Mouse (Mus musculus): ENCODE data around the gene Ccr10. TPM values are rescaled to one million over a fixed set of nuclear protein-coding genes. Genes with fewer than 3 reads are reported as not detected.

The Ccr10 gene
- polyA plus RNA-seq, 1 experiment from 2014 or later: 0.24 TPM

GRCm38 (mm10) chr11:101190913-101191907 is 16.0 kb upstream of the Ccr10 start:
- H3K27me3 ChIP-seq (ENCODE audit: control insufficient read depth, insufficient read depth, low read length): no peaks in the 10 kb centered on the region
- no peak overlapping the region for H3K4me2 ChIP-seq (replicated peaks; ENCODE audit: low read depth, low read length)
- peaks cover 41% of the 10 kb centered on the region for H3K36me3 ChIP-seq (ENCODE audit: control insufficient read depth, insufficient read depth, low read length)
- WGBS: 51% methylated on average over 17 of the region's 17 CpGs
- H3K4me1 ChIP-seq (ENCODE audit: control insufficient read depth, insufficient read depth, low read length): peaks cover 37% of the 10 kb centered on the region
- no peak overlapping the region for H3K4me3 ChIP-seq (ENCODE audit: low read length)
- no peak for ATAC-seq (ENCODE audit: low FRiP score, low TSS enrichment)
- H3K9me3 ChIP-seq (ENCODE audit: control insufficient read depth, low read length): no peaks in the 10 kb centered on the region
- H3K9ac ChIP-seq (ENCODE audit: low read depth, low read length): no peak overlapping the region; the same call in 1 of the 2 replicates
- H3K27ac ChIP-seq (ENCODE audit: low read depth, low read length): peak overlapping the region; percentile 92

- peaks cover 33% of the 10 kb centered on the region for H3K36me3 ChIP-seq (ENCODE audit: control insufficient read depth, insufficient read depth, low read length)
- H3K4me3 ChIP-seq (ENCODE audit: low read length): no peak overlapping the region
- H3K9ac ChIP-seq (ENCODE audit: low read depth, low read length): peak overlapping the region; percentile 40; the same call in 1 of the 2 replicates
- WGBS: 34% methylated on average over 8 of the region's 8 CpGs
- H3K4me1 ChIP-seq (ENCODE audit: control insufficient read depth, insufficient read depth, low read length): peaks cover 37% of the 10 kb centered on the region
- no peaks in the 10 kb centered on the region for H3K27me3 ChIP-seq (ENCODE audit: control insufficient read depth, insufficient read depth, low read length)
- H3K9me3 ChIP-seq (ENCODE audit: control insufficient read depth, low read length): no peaks in the 10 kb centered on the region
- H3K4me2 ChIP-seq (replicated peaks; ENCODE audit: low read depth, low read length): no peak overlapping the region
- ATAC-seq (ENCODE audit: low FRiP score, low TSS enrichment): peak; percentile 40; the same call in 1 of the 2 replicates
- peak overlapping the region; percentile 92 for H3K27ac ChIP-seq (ENCODE audit: low read depth, low read length)
These were observed 15.1 kb upstream of the Ccr10 start for GRCm38 (mm10) chr11:101190181-101190912.

GRCm38 (mm10) chr11:101189495-101190180 is 14.4 kb upstream of the Ccr10 start:
- H3K27ac ChIP-seq (ENCODE audit: low read depth, low read length): peak overlapping the region; percentile 92
- H3K36me3 ChIP-seq (ENCODE audit: control insufficient read depth, insufficient read depth, low read length): peaks cover 31% of the 10 kb centered on the region
- H3K9ac ChIP-seq (ENCODE audit: low read depth, low read length): 0 out of 2 replicates have a peak overlapping the region, but pooled peaks have one; percentile 12
- peaks cover 37% of the 10 kb centered on the region for H3K4me1 ChIP-seq (ENCODE audit: control insufficient read depth, insufficient read depth, low read length)
- WGBS: 10% methylated on average over 6 of the region's 6 CpGs
- H3K9me3 ChIP-seq (ENCODE audit: control insufficient read depth, low read length): no peaks in the 10 kb centered on the region
- H3K4me3 ChIP-seq (ENCODE audit: low read length): no peak overlapping the region
- no peak overlapping the region for H3K4me2 ChIP-seq (replicated peaks; ENCODE audit: low read depth, low read length)
- peak; percentile 85 for ATAC-seq (ENCODE audit: low FRiP score, low TSS enrichment)
- H3K27me3 ChIP-seq (ENCODE audit: control insufficient read depth, insufficient read depth, low read length): no peaks in the 10 kb centered on the region

- Histone ChIP-seq H3K4me2 (replicated peaks; ENCODE audit: low read depth, low read length) (0 out of 2 replicates have a peak overlapping the region, but pooled peaks have one; percentile 8), H3K9me3 (ENCODE audit: control insufficient read depth, low read length) (no peaks in the 10 kb centered on the region), H3K27me3 (ENCODE audit: control insufficient read depth, insufficient read depth, low read length) (no peaks in the 10 kb centered on the region), H3K4me3 (ENCODE audit: low read length) (no peak overlapping the region), H3K36me3 (ENCODE audit: control insufficient read depth, insufficient read depth, low read length) (peaks cover 18% of the 10 kb centered on the region; the same call in 1 of the 2 replicates), H3K27ac (ENCODE audit: low read depth, low read length) (peak overlapping the region; percentile 92), H3K4me1 (ENCODE audit: control insufficient read depth, insufficient read depth, low read length) (peaks cover 37% of the 10 kb centered on the region), H3K9ac (ENCODE audit: low read depth, low read length) (peak overlapping the region; percentile 18; the same call in 1 of the 2 replicates)
- 73% methylated on average over 11 of the region's 11 CpGs for WGBS
- no peak for ATAC-seq (ENCODE audit: low FRiP score, low TSS enrichment)
These were observed 13.0 kb upstream of the Ccr10 start for GRCm38 (mm10) chr11:101188166-101188805.

GRCm38 (mm10) chr11:101187541-101187940 is 12.3 kb upstream of the Ccr10 start:
- Histone ChIP-seq H3K4me1 (ENCODE audit: control insufficient read depth, insufficient read depth, low read length) (peaks cover 37% of the 10 kb centered on the region), H3K27ac (ENCODE audit: low read depth, low read length) (no peak overlapping the region), H3K36me3 (ENCODE audit: control insufficient read depth, insufficient read depth, low read length) (peaks cover 10% of the 10 kb centered on the region; the same call in 1 of the 2 replicates), H3K4me3 (ENCODE audit: low read length) (no peak overlapping the region), H3K9me3 (ENCODE audit: control insufficient read depth, low read length) (no peaks in the 10 kb centered on the region), H3K4me2 (replicated peaks; ENCODE audit: low read depth, low read length) (no peak overlapping the region), H3K27me3 (ENCODE audit: control insufficient read depth, insufficient read depth, low read length) (no peaks in the 10 kb centered on the region), H3K9ac (ENCODE audit: low read depth, low read length) (no peak overlapping the region)
- 95% methylated on average over 5 of the region's 5 CpGs for WGBS
- ATAC-seq (ENCODE audit: low FRiP score, low TSS enrichment): no peak

- H3K27ac ChIP-seq (ENCODE audit: low read depth, low read length): no peak overlapping the region
- H3K4me3 ChIP-seq (ENCODE audit: low read length): no peak overlapping the region
- peaks cover 36% of the 10 kb centered on the region for H3K4me1 ChIP-seq (ENCODE audit: control insufficient read depth, insufficient read depth, low read length)
- no peak overlapping the region for H3K4me2 ChIP-seq (replicated peaks; ENCODE audit: low read depth, low read length)
- ATAC-seq (ENCODE audit: low FRiP score, low TSS enrichment): no peak
- no peaks in the 10 kb centered on the region for H3K27me3 ChIP-seq (ENCODE audit: control insufficient read depth, insufficient read depth, low read length)
- H3K36me3 ChIP-seq (ENCODE audit: control insufficient read depth, insufficient read depth, low read length): peaks cover 6% of the 10 kb centered on the region; the same call in 1 of the 2 replicates
- no peaks in the 10 kb centered on the region for H3K9me3 ChIP-seq (ENCODE audit: control insufficient read depth, low read length)
- no peak overlapping the region for H3K9ac ChIP-seq (ENCODE audit: low read depth, low read length)
- 93% methylated on average over 27 of the region's 27 CpGs for WGBS
These were observed 11.4 kb upstream of the Ccr10 start for GRCm38 (mm10) chr11:101186526-101187247.

- Histone ChIP-seq H3K4me2 (replicated peaks; ENCODE audit: low read depth, low read length) (no peak overlapping the region), H3K36me3 (ENCODE audit: control insufficient read depth, insufficient read depth, low read length) (peaks cover 6% of the 10 kb centered on the region; the same call in 1 of the 2 replicates), H3K27me3 (ENCODE audit: control insufficient read depth, insufficient read depth, low read length) (no peaks in the 10 kb centered on the region), H3K9ac (ENCODE audit: low read depth, low read length) (no peak overlapping the region), H3K4me3 (ENCODE audit: low read length) (no peak overlapping the region), H3K27ac (ENCODE audit: low read depth, low read length) (no peak overlapping the region), H3K4me1 (ENCODE audit: control insufficient read depth, insufficient read depth, low read length) (peaks cover 24% of the 10 kb centered on the region), H3K9me3 (ENCODE audit: control insufficient read depth, low read length) (no peaks in the 10 kb centered on the region)
- no peak for ATAC-seq (ENCODE audit: low FRiP score, low TSS enrichment)
- 91% methylated on average over 4 of the region's 4 CpGs for WGBS
These were observed 10.2 kb upstream of the Ccr10 start for GRCm38 (mm10) chr11:101185441-101185840.
